Mouse (Mus musculus) erythroblast, embryonic 14.5 days (primary cell): ENCODE measurements around the gene Pnkp.

Experiments used
- GATA1 ChIP-seq: IDR thresholded peaks from 2 replicates; pipeline ENCODE4 v1.6.1; 2012; ENCODE audit warnings: low read length, inconsistent platforms, mixed read lengths
- TAL1 ChIP-seq: IDR thresholded peaks from 3 replicates; pipeline ENCODE4 v1.6.1; 2012; ENCODE audit warnings: low read length, inconsistent platforms, mixed read lengths

- TF ChIP-seq TAL1 (no peak), GATA1 (no peak)
Measured at GRCm38 (mm10) chr7:44809466-44809865, 47.5 kb upstream of the Pnkp start.
